In the genomic region with DNA sequence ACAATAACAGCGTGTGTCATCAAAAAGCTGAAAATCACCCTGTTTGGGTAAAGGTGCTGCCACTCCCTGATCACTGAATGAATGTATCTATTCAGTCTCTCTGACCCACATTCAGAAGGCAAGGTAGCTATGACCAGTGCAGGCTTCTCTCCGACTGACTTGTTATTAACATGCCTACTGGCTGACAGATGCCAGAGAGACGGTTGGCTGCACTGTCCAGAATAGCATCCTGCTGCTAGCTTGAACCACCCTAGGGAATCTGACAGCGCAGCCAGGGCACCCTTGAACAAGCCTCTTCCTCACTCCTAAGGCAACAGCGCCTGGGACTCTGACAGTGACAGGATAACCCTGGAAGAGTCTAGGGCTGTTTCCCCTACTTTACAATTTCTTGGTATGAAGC, we compare ENCODE assay signal across 18 mouse cellular contexts. TPM values are rescaled to one million over a fixed set of nuclear protein-coding genes. Genes with fewer than 3 reads are reported as not detected.
DNase-seq lines count a peak whose midpoint lies in the region; ATAC-seq lines count a peak whose summit lies in the region.
"Had no signal": no experiment of that assay in that cellular context is flagged by ENCODE, and none has a peak within 500 bp of the region (broad histone marks: within the 10 kb centered on the region; RNA-seq: fewer than 3 reads in every experiment).

No protein-coding gene starts in this region.

- H3K27ac ChIP-seq in heart, embryonic 11.5 days (ENCODE audit: low read depth, low read length) = no peak overlapping the region
- 0 out of 2 replicates have a peak overlapping the region, but pooled peaks have one; percentile 70 for H3K27ac ChIP-seq in kidney, embryonic 15.5 days
- H3K27ac ChIP-seq in embryonic facial prominence, embryonic 10.5 days (replicated peaks) = peak overlapping the region; percentile 11; the same call in 1 of the 2 replicates
- peak overlapping the region; percentile 78 for H3K27ac ChIP-seq in liver, embryonic 13.5 days
- H3K27ac ChIP-seq: forebrain, embryonic 10.5 days; midbrain, embryonic 12.5 days; neural tube, embryonic 13.5 days had no signal

- no peak for ATAC-seq in heart, embryonic 11.5 days (replicated peaks; ENCODE audit: insufficient number of reproducible peaks, low FRiP score, low TSS enrichment)
- ATAC-seq in kidney, embryonic 15.5 days (replicated peaks; ENCODE audit: low FRiP score) = no peak
- no peak for ATAC-seq in liver, embryonic 13.5 days (ENCODE audit: low read depth)
- ATAC-seq: forebrain, postnatal 0 days had no signal

- no peak overlapping the region for H3K4me2 ChIP-seq in heart, embryonic 11.5 days
- H3K4me2 ChIP-seq in kidney, embryonic 15.5 days = no peak overlapping the region
- no peak overlapping the region for H3K4me2 ChIP-seq in liver, embryonic 13.5 days
- H3K4me2 ChIP-seq: midbrain, embryonic 12.5 days; neural tube, embryonic 13.5 days had no signal

- H3K36me3 ChIP-seq in heart, embryonic 11.5 days (ENCODE audit: control insufficient read depth, insufficient read depth, low read length) = no peaks in the 10 kb centered on the region
- no peaks in the 10 kb centered on the region for H3K36me3 ChIP-seq in kidney, embryonic 15.5 days
- H3K36me3 ChIP-seq in embryonic facial prominence, embryonic 10.5 days (replicated peaks) = no peaks in the 10 kb centered on the region
- H3K36me3 ChIP-seq in liver, embryonic 13.5 days = no peaks in the 10 kb centered on the region
- H3K36me3 ChIP-seq: forebrain, embryonic 10.5 days; midbrain, embryonic 12.5 days; neural tube, embryonic 13.5 days had no signal

- H3K27me3 ChIP-seq in heart, embryonic 11.5 days (ENCODE audit: control insufficient read depth, insufficient read depth, low read length) = no peaks in the 10 kb centered on the region
- no peaks in the 10 kb centered on the region for H3K27me3 ChIP-seq in kidney, embryonic 15.5 days
- no peaks in the 10 kb centered on the region for H3K27me3 ChIP-seq in embryonic facial prominence, embryonic 10.5 days (replicated peaks; ENCODE audit: low read depth, poor library complexity, severe bottlenecking)
- H3K27me3 ChIP-seq in liver, embryonic 13.5 days = no peaks in the 10 kb centered on the region
- H3K27me3 ChIP-seq: neural tube, embryonic 13.5 days had no signal

- WGBS in heart, embryonic 11.5 days (ENCODE audit: insufficient replicate concordance) = 67% methylated on average over 5 of the region's 5 CpGs
- 81% methylated on average over 5 of the region's 5 CpGs for WGBS in kidney, embryonic 15.5 days
- 82% methylated on average over 5 of the region's 5 CpGs for WGBS in embryonic facial prominence, embryonic 10.5 days
- WGBS in liver, embryonic 13.5 days (ENCODE audit: insufficient replicate concordance) = 48% methylated on average over 5 of the region's 5 CpGs

- DNase-seq in heart, adult 11 months = peak; percentile 96
- DNase-seq in kidney, adult 11 months = no peak
- DNase-seq in embryonic facial prominence, embryonic 10.5 days (ENCODE audit: low spot score) = no peak
- no peak for DNase-seq in liver, embryonic 13.5 days
- no peak for DNase-seq in right cerebral cortex, postnatal 4 days
- DNase-seq in embryo, embryonic 10 days (ENCODE audit: low spot score) = no peak
- DNase-seq: adrenal gland, postnatal 10 days; embryo, embryonic 11 days; forebrain, postnatal 0 days; kidney, postnatal 10 days; lung, postnatal 10 days; right cerebral cortex, postnatal 14 days; thymus, adult 2 months had no signal

- no peak overlapping the region for H3K4me3 ChIP-seq in heart, embryonic 11.5 days (ENCODE audit: low read depth, low read length)
- H3K4me3 ChIP-seq in kidney, embryonic 15.5 days (replicated peaks) = no peak overlapping the region
- no peak overlapping the region for H3K4me3 ChIP-seq in embryonic facial prominence, embryonic 10.5 days
- no peak overlapping the region for H3K4me3 ChIP-seq in liver, embryonic 13.5 days (replicated peaks)
- H3K4me3 ChIP-seq: forebrain, embryonic 10.5 days; midbrain, embryonic 12.5 days; neural tube, embryonic 13.5 days had no signal

- H3K4me1 ChIP-seq in heart, embryonic 11.5 days (ENCODE audit: control insufficient read depth, insufficient read depth, low read length) = peaks cover 41% of the 10 kb centered on the region
- peaks cover 70% of the 10 kb centered on the region for H3K4me1 ChIP-seq in kidney, embryonic 15.5 days
- H3K4me1 ChIP-seq in embryonic facial prominence, embryonic 10.5 days = peaks cover 70% of the 10 kb centered on the region
- peaks cover 79% of the 10 kb centered on the region for H3K4me1 ChIP-seq in liver, embryonic 13.5 days (replicated peaks)

- no peak overlapping the region for H3K9ac ChIP-seq in heart, embryonic 11.5 days (ENCODE audit: low read depth, low read length)
- H3K9ac ChIP-seq in kidney, embryonic 15.5 days = no peak overlapping the region
- no peak overlapping the region for H3K9ac ChIP-seq in liver, embryonic 13.5 days
- H3K9ac ChIP-seq: forebrain, postnatal 0 days; midbrain, embryonic 12.5 days; neural tube, embryonic 13.5 days had no signal

- no peaks in the 10 kb centered on the region for H3K9me3 ChIP-seq in heart, embryonic 11.5 days (replicated peaks; ENCODE audit: control insufficient read depth, low read length)
- H3K9me3 ChIP-seq in kidney, embryonic 15.5 days (replicated peaks) = no peaks in the 10 kb centered on the region
- no peaks in the 10 kb centered on the region for H3K9me3 ChIP-seq in embryonic facial prominence, embryonic 10.5 days
- H3K9me3 ChIP-seq in liver, embryonic 13.5 days (replicated peaks) = no peaks in the 10 kb centered on the region
- H3K9me3 ChIP-seq: forebrain, embryonic 10.5 days; midbrain, embryonic 12.5 days; neural tube, embryonic 13.5 days had no signal

RNA-seq across cellular contexts. Expression of gene Tgfbr3, which starts 53.4 kb away (rescaled TPM):
- 38.2 and 39.2 TPM in 2 replicates for polyA plus RNA-seq in heart, embryonic 11.5 days (2014; fragmentation: Nextera tagmentation; extraction: Ambion mirVana)
- 15.8 and 19.8 TPM in 2 replicates for polyA plus RNA-seq in kidney, embryonic 15.5 days (2015; fragmentation: Nextera tagmentation; extraction: Ambion mirVana)
- polyA plus RNA-seq in embryonic facial prominence, embryonic 10.5 days (2016; fragmentation: Nextera tagmentation; extraction: Ambion mirVana) = 9.4 and 9.8 TPM in 2 replicates
- polyA plus RNA-seq in liver, embryonic 13.5 days (2015; fragmentation: Nextera tagmentation; extraction: Ambion mirVana) = 7.1 and 9.9 TPM in 2 replicates
